Mouse (Mus musculus) cerebral cortex, adult 2 months (tissue): ENCODE measurements around the gene Uvssa.

Experiments
- WGBS: fragments of 180-500 bp; shearing (Covaris S2); methylation state at CpG from one replicate; pipeline ENCODE4 v1.1.7; 2018; 5-methylcytosine and 5-hydroxymethylcytosine counted together

Uvssa gene

GRCm38 (mm10) chr5:33377801-33378301, 498 bp upstream of the Uvssa start:
- WGBS, result under 1% methylated on average over 21 of the region's 21 CpGs

- WGBS, result 90% methylated on average over 11 of the region's 11 CpGs
Observed at GRCm38 (mm10) chr5:33387550-33387949, 9.2 kb downstream of the Uvssa start.

GRCm38 (mm10) chr5:33393803-33394202, 15.5 kb downstream of the Uvssa start:
- 24% methylated on average over 7 of the region's 7 CpGs for WGBS

- WGBS, result 90% methylated on average over 11 of the region's 11 CpGs
Observed at GRCm38 (mm10) chr5:33395693-33396092, 17.3 kb downstream of the Uvssa start.

- WGBS, result 68% methylated on average over 7 of the region's 7 CpGs
Observed at GRCm38 (mm10) chr5:33396828-33397227, 18.5 kb downstream of the Uvssa start.

- 72% methylated on average over 12 of the region's 12 CpGs for WGBS
Observed at GRCm38 (mm10) chr5:33400819-33401218, 22.5 kb downstream of the Uvssa start.

- 59% methylated on average over 3 of the region's 3 CpGs for whole genome bisulfite sequencing
Observed at GRCm38 (mm10) chr5:33420313-33420712, 42.0 kb downstream of the Uvssa start.

- 7% methylated on average over 16 of the region's 16 CpGs for WGBS
Observed at GRCm38 (mm10) chr5:33430106-33430505, 51.8 kb downstream of the Uvssa start.

- WGBS, result 2% methylated on average over 64 of the region's 64 CpGs
Observed at GRCm38 (mm10) chr5:33430511-33431172, 52.3 kb downstream of the Uvssa start.

GRCm38 (mm10) chr5:33431173-33432005, 53.0 kb downstream of the Uvssa start:
- 2% methylated on average over 77 of the region's 77 CpGs for WGBS

- WGBS, result 3% methylated on average over 39 of the region's 39 CpGs
Observed at GRCm38 (mm10) chr5:33432057-33432935, 53.9 kb downstream of the Uvssa start.

- WGBS, result 1% methylated on average over 85 of the region's 90 CpGs
Observed at GRCm38 (mm10) chr5:33433201-33434138, 55.1 kb downstream of the Uvssa start, which contains the start of gene Nkx1-1. Gene Nkx1-1, minus strand, starts transcription at chr5:33433976.

- WGBS, result 1% methylated on average over 55 of the region's 60 CpGs
Observed at GRCm38 (mm10) chr5:33434141-33434780, 55.9 kb downstream of the Uvssa start.

- whole genome bisulfite sequencing, result 4% methylated on average over 26 of the region's 26 CpGs
Observed at GRCm38 (mm10) chr5:33435151-33435550, 56.8 kb downstream of the Uvssa start.

GRCm38 (mm10) chr5:33435941-33436340, 57.6 kb downstream of the Uvssa start:
- WGBS, result 6% methylated on average over 4 of the region's 4 CpGs

GRCm38 (mm10) chr5:33438214-33438613, 59.9 kb downstream of the Uvssa start:
- 9% methylated on average over 23 of the region's 23 CpGs for WGBS

- 6% methylated on average over 56 of the region's 56 CpGs for WGBS
Observed at GRCm38 (mm10) chr5:33442927-33443710, 64.8 kb downstream of the Uvssa start.

GRCm38 (mm10) chr5:33443794-33444193, 65.4 kb downstream of the Uvssa start:
- 66% methylated on average over 9 of the region's 9 CpGs for WGBS

GRCm38 (mm10) chr5:33455737-33456136, 77.4 kb downstream of the Uvssa start:
- 46% methylated on average over 8 of the region's 8 CpGs for WGBS
